Mouse (Mus musculus) kidney, postnatal 4 days (tissue): ENCODE results near the gene Pnck.

Experiments used
- DNase-seq, 2 experiments: peaks; one replicate each; pipeline ENCODE4 v3.0.0; 2021; ENCODE audit warnings: mixed read lengths in 2 of 2

Pnck gene

DNA sequence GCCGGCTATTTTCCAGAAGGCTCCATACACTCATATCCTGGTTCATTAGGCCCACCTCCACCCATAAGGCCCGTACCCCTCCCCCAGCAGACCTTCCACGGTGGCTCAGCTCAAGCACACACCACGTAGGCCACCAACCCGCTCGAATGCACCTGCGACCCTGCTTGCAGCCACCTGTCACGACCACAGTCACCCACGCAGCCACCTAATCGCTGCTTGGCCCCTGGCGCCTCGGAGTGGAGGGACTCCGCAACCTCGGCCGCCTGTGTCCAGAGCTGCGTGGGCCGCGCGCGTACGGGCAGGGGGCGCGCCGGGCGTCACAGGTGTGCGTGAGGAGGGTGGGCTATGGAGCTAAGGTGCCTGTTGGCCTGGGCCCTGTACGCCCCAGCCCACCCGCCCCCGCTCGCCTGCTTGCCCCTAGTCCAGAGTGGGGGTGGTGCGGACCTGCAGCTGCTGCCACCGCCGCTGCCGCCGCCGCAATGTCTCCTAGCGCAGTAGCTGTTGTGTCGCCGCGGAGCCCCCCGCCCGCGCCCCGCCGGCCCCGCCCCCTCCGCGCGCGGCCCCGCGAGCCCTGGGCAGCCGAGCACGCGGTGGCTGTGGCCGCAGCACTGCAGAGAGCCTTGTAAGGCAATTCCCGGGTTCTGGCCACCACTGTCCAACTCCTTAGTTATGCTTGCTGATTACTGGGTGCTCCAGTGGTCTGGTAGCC is at the start of gene Pnck:
TSS of gene Pnck (minus strand) at position 543 of the 709 bp plus-strand sequence.
- DNase-seq, result peak; percentile 45 to 63

DNA sequence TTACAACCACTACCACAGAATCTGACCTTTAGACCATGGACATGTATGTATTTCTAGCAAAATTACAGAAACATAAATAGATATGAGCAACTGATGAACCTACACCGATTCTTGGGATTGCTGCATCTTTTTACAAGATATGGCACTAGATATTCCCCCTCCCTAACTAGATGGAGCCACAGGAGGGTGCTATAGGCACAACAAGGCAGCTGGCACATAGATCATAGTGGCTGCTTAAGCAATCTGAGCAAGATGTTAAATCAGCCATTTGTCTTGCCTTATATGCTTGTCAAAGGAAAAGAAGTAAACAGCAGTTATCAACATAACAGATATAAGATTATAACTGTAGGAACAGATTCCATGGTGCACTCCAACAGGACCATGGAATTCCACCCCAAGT is 40.6 kb upstream of the Pnck start:
- DNase-seq, result no peak

DNA sequence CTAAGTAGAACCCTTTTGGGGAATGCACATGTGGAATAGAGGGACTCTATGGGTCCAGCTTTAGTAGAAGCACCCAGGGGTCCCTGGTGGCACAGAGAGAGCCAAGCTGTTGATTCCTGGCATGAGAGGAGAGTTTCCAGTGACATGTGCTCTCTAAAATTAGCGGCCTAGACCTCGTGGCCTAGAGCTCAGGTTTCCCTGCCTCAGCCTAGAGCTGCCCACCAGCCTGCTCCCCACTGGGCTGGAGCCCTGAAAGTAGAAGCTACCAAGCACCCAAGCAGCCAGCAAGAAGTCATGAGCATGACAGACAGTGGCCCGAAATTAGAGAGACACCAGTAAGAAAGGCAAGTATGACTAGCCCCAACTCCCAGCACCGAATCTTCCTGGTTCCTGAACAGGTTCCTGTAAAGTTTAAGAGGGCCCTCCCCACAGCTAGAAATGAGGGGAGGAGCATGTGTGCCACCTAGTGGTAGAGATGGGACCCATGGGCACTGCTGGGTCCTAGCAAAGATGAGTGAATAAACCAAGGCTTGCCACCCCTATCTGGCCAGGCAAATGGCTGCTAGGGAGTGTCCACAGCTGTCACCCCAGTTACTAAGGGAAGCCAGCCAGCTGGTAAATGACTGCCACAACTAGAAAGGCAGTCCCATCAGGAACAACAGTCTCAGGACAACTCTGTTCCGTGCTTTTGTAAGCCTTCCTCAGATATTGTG is 31.2 kb upstream of the Pnck start:
- peak; percentile 56 to 72 for DNase-seq

- peak in 1 of 2 experiments; percentile 32 for DNase-seq
Measured at GRCm38 (mm10) chrX:73685629-73686028, 25.7 kb upstream of the Pnck start.

- DNase-seq, result no peak
Measured at GRCm38 (mm10) chrX:73684978-73685377, 25.1 kb upstream of the Pnck start.

- DNase-seq, result no peak
Measured at GRCm38 (mm10) chrX:73684156-73684555, 24.2 kb upstream of the Pnck start.

DNA sequence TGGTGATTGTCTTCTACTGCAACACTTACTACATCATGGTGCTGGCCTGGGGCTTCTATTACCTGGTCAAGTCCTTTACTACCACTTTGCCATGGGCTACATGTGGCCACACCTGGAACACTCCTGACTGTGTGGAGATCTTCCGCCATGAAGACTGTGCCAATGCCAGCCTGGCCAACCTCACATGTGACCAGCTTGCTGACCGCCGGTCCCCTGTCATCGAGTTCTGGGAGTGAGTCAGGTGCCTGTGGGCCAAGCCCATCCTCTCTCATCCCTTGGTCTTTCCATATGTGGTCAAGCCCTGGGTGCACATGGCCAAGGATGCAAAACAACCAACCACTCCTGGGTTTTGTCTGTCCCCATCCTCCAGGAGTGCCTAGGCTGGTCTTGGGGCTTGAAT is 16.8 kb upstream of the Pnck start:
- DNase-seq, result no peak

GRCm38 (mm10) chrX:73675231-73675630 is 15.3 kb upstream of the Pnck start:
- DNase-seq, result no peak

DNA sequence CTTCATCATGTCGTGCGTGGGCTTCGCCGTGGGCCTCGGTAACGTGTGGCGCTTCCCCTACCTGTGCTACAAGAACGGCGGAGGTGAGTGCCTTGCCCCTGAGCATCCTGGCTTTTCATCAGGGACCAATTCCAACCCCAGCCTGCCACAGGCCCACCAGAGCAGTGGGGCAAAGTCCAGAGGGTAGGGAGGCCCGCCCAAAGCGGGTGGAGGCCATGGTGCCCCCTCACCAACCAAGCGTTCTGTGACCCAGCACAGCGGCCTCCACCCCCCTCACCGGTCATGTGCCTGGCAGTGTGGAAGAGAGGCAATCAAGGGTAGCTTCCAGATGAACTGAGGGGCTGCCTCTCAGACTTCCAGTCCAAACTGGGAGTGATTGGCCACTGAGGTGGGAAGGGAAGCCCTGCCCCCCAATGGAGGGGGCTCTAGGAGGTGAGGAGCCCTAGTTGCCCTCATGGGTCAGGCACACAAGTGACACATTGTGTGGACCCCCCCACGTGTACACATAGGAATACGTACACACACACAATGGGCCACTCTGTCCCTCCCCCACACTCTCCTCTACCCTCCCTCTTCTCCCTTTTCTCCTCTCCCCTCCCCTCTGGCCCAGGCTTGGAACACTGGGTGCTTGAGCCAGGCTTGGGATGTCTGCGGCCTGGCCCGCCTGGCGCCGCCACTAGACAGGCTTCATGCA is 14.2 kb upstream of the Pnck start:
- peak; percentile 56 to 73 for DNase-seq

GRCm38 (mm10) chrX:73673619-73673967 is 13.7 kb upstream of the Pnck start:
- no peak for DNase-seq

DNA sequence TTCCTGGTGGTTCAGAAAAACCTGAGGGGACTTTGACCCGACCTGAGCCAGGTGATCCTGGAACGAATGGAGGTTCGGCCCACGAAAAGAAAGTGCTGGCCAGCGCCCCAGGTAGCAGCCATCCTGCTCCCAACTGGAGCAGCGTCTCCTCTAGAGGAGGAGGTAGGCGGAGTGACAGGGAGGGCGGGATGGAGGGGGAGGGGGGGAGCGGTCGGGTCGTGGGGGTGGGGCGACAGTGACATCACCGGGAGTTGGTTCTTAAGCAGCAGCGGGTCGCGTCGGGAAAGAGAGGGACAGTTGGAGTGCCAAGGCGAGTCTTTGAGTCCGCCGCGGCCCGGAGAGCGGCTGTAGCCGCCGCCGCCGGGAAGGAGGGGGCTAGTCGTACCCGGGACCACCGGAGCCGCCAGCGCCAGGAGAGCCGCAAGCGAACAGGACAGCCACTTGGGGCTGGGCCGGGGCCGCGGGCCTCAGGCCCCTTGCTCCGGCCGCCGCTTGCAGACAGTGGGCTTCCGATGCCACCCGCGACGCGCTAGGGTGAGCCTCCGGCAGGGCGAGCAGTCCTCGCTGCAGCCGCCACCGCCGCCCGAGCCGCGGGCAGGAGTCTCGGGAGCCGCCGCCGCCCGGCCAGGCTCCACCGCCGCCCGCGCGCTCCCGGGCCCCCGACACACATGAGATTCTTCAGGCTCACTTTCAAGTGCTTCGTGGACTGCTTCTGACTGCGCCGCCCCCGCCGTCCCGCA is 13.1 kb upstream of the Pnck start, which contains the start of gene Slc6a8:
TSS of gene Slc6a8 (plus strand) at position 272 of the 740 bp plus-strand sequence.
- DNase-seq, result peak; percentile 82 to 86

- DNase-seq, result peak; percentile 68 to 76
Measured at GRCm38 (mm10) chrX:73672031-73672431, 12.1 kb upstream of the Pnck start.

DNA sequence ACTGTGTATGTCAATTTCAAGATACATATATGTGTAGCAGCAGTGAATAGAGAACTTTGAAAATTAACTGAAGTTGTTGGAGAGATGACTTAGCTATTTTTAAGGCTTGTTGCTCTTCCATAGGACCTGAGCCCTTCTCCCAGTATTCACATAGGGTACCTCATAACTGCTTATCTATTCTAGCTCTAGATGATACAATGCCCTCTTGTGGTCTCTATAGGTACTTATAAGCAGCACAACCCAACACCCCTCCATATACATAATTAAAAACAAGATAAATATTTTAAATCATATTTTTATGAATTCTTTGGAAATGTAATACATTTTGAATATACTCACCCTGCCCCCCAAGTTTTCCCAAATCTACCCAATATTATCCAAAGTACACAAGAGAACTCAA is 3.2 kb upstream of the Pnck start:
- DNase-seq, result no peak

- no peak for DNase-seq
Measured at GRCm38 (mm10) chrX:73660284-73660665, 358 bp upstream of the Pnck start.

DNA sequence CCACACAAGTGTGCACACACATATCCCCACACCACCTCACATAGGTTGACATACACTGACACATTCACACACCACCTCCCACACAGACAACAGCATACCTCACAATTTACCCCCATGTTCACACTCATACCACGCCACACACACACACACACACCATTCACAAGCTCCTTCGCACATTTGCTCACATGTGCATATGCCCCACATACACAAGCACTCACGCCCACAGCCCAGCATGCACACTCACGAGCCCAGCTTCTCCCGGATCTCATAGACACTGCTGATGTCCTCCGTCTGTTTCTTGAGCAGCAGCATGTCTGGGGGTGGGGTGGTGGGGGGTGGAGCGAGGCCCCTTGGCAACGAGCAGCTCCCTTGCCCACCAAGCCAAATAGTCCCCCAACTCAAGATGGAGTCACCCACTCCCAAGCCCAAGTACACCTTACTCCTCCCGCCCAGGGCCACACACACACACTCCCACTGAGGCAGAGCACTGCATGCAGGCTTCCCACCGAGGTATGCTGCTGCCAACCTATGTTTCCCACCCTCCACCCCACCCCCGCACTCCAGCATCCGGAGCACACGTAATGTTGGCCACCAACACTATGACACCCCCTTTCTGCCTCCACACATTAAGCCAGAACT is 862 bp downstream of the Pnck start:
- DNase-seq, result no peak

DNA sequence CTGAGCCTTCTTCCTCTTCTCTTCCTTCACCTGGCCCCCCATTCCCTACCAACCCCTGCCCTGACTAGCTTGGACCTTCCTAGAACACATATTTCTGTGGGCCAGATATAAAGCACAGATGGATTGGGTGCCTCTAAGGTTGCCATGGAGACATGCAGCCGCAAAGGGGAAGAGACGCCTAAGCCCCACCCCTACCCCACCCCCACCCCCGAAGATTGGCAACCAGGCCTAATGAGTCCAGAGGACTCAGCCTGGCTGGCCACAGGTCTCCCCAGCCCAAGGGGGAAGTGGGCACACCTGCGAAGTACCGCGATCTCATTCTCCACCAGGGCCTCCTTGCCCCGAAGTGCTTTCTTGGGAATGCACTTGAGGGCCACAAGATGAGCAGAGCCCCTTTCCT is 1.5 kb downstream of the Pnck start:
- no peak for DNase-seq

GRCm38 (mm10) chrX:73655529-73655928 is 4.4 kb downstream of the Pnck start:
- DNase-seq, result peak; percentile 59 to 69

GRCm38 (mm10) chrX:73654177-73654576 is 5.7 kb downstream of the Pnck start:
- peak; percentile 71 to 84 for DNase-seq

GRCm38 (mm10) chrX:73653392-73653791 is 6.5 kb downstream of the Pnck start:
- DNase-seq, result no peak

GRCm38 (mm10) chrX:73650869-73651268 is 9.0 kb downstream of the Pnck start:
- DNase-seq, result no peak

DNA sequence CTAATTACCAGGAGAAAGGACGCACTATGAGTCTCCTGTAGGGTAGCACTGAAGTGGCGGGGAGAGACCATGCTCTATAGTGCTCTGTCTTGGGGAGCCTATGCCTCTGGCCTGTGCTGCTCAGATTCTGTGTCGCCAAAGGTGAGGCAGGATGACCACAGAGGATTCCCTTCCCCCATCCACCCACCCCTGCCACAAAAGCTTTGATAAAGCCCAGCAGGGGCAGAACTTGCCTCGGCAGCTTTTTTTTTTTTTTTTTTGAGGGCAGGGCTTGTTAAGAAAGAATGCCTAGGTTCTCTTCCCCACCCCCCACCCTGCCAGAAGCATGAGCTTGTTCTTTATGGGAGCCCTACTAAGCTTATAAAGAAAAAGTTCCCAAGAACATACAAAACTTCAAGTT is 14.8 kb downstream of the Pnck start:
- DNase-seq, result no peak

GRCm38 (mm10) chrX:73639901-73640469 is 19.9 kb downstream of the Pnck start:
- peak; percentile 20 to 53 for DNase-seq
